Mouse (Mus musculus): ENCODE measurements around the gene Prc1. TPM values are rescaled to one million over a fixed set of nuclear protein-coding genes. Genes with fewer than 3 reads are reported as not detected.

Gene Prc1
- polyA plus RNA-seq, 1 experiment: 1.7 TPM

DNA sequence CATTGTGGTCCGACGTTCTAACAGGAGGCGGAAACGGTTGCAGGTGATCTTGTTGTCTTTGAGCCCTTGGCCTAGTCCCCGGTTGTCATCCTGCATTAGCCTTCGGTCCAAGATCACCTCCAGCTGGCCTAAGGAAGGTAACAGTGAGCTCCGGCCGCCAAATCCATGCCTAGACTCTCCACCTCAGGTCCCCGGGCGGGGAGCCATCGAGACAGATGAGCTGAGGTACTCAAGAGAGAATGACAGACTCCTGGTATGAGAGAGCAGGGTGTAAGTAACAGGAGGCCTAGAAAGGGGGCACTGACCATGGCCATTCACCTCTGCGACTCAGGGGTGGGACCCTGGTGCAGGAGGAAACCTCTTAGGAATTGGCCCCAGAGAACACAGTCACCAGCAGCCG lies 62.1 kb downstream of the Prc1 start:
- DNase-seq: no peak
- Histone ChIP-seq H3K4me3 (ENCODE audit: insufficient read depth, low read depth, low read length) (no peak overlapping the region), H3K36me3 (ENCODE audit: control insufficient read depth, insufficient read depth, low read length) (no peaks in the 10 kb centered on the region), H3K27ac (ENCODE audit: insufficient read depth, low read depth, low read length) (no peak overlapping the region), H3K4me1 (ENCODE audit: control insufficient read depth, insufficient read depth, low read length) (no peaks in the 10 kb centered on the region), H3K27me3 (replicated peaks; ENCODE audit: control insufficient read depth, insufficient read depth, low read length) (no peaks in the 10 kb centered on the region)
- 92% methylated on average over 13 of the region's 13 CpGs for WGBS
- TF ChIP-seq POLR2A (IDR thresholded peaks at IDR 0.05; ENCODE audit: low read depth, low read length) (no peak), CTCF (conservative IDR thresholded peaks at IDR 0.05; ENCODE audit: insufficient read depth, insufficient read length, low read depth, low read length) (no peak)

DNA sequence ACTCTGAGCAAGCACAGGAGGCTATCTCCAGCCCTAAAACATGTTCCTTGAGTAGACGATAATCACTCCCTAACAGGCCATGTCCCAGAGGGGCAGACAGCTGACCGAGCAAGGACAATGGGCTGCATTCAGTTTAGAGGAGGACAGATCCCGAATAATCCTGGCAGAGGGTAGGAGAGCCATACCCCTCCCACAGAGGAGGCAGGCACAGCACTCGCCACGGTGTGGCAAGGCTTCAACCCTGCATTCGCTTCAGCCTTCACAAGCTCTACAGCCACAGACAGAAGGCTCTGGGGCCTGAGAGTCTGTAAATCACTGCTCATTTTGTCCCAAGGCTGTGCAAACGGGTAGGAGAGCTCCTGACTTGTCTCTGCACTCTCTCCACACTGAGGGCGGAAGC lies 62.9 kb downstream of the Prc1 start:
- WGBS: 64% methylated on average over 8 of the region's 8 CpGs
- H3K27ac ChIP-seq (ENCODE audit: insufficient read depth, low read depth, low read length): no peak overlapping the region
- H3K36me3 ChIP-seq (ENCODE audit: control insufficient read depth, insufficient read depth, low read length): no peaks in the 10 kb centered on the region

DNA sequence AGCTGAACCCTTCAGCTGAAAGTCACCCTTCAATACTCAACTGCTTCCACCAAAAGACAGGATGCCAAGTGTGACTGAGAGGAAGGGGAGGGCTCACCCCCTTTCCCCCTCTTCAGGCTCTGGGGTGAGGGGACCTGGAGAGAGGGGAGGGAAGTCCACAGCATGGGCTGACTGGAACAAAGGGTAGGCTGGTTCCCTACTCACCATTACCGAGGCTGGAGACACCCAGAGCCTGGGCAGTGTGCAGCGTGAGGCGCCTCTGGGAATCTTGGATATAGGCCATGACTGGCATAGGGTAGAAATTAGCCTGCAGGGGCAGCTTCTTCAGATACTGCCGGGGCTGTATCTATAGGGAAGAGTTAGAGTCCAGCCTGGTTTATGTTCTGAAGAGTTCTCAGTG lies 63.8 kb downstream of the Prc1 start:
- no peaks in the 10 kb centered on the region for H3K36me3 ChIP-seq (ENCODE audit: control insufficient read depth, insufficient read depth, low read length)
- H3K4me3 ChIP-seq (ENCODE audit: insufficient read depth, low read depth, low read length): no peak overlapping the region
- H3K27me3 ChIP-seq (replicated peaks; ENCODE audit: control insufficient read depth, insufficient read depth, low read length): no peaks in the 10 kb centered on the region
- TF ChIP-seq POLR2A (IDR thresholded peaks at IDR 0.05; ENCODE audit: low read depth, low read length) (no peak), CTCF (conservative IDR thresholded peaks at IDR 0.05; ENCODE audit: insufficient read depth, insufficient read length, low read depth, low read length) (no peak)
- DNase-seq: no peak
- no peak overlapping the region for H3K27ac ChIP-seq (ENCODE audit: insufficient read depth, low read depth, low read length)
- no peaks in the 10 kb centered on the region for H3K4me1 ChIP-seq (ENCODE audit: control insufficient read depth, insufficient read depth, low read length)
- 79% methylated on average over 4 of the region's 4 CpGs for WGBS

More for the DNA sequence above, 62.9 kb downstream of the Prc1 start:
- TF ChIP-seq CTCF (conservative IDR thresholded peaks at IDR 0.05; ENCODE audit: insufficient read depth, insufficient read length, low read depth, low read length) (no peak), POLR2A (IDR thresholded peaks at IDR 0.05; ENCODE audit: low read depth, low read length) (no peak)
- H3K4me1 ChIP-seq (ENCODE audit: control insufficient read depth, insufficient read depth, low read length): no peaks in the 10 kb centered on the region
- no peak for DNase-seq
- H3K4me3 ChIP-seq (ENCODE audit: insufficient read depth, low read depth, low read length): no peak overlapping the region
- no peaks in the 10 kb centered on the region for H3K27me3 ChIP-seq (replicated peaks; ENCODE audit: control insufficient read depth, insufficient read depth, low read length)

DNA sequence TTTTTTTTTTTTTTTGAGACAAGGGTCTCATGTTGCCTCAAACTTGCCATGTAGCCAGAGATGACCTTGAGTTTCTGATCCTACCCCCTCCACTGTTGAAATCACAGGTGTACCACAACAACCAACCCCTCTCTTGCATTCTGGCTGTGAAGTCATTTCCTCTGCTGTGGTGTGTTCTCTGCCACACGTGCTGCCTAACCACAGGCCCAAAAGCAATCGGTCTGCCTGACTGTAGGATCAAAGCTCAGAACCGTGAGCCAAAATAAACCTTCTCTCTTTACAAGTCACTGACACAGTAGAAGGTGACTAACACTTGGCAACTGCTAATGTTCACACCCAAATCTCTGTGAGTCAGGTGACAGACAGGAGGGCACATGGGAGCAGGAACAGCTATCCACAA lies 66.2 kb downstream of the Prc1 start:
- Histone ChIP-seq H3K4me3 (ENCODE audit: insufficient read depth, low read depth, low read length) (no peak overlapping the region), H3K27ac (ENCODE audit: insufficient read depth, low read depth, low read length) (no peak overlapping the region), H3K4me1 (ENCODE audit: control insufficient read depth, insufficient read depth, low read length) (no peaks in the 10 kb centered on the region), H3K36me3 (ENCODE audit: control insufficient read depth, insufficient read depth, low read length) (no peaks in the 10 kb centered on the region), H3K27me3 (replicated peaks; ENCODE audit: control insufficient read depth, insufficient read depth, low read length) (no peaks in the 10 kb centered on the region)
- DNase-seq: no peak
- TF ChIP-seq CTCF (conservative IDR thresholded peaks at IDR 0.05; ENCODE audit: insufficient read depth, insufficient read length, low read depth, low read length) (no peak), POLR2A (IDR thresholded peaks at IDR 0.05; ENCODE audit: low read depth, low read length) (no peak)
- 55% methylated on average over 3 of the region's 3 CpGs for WGBS

DNA sequence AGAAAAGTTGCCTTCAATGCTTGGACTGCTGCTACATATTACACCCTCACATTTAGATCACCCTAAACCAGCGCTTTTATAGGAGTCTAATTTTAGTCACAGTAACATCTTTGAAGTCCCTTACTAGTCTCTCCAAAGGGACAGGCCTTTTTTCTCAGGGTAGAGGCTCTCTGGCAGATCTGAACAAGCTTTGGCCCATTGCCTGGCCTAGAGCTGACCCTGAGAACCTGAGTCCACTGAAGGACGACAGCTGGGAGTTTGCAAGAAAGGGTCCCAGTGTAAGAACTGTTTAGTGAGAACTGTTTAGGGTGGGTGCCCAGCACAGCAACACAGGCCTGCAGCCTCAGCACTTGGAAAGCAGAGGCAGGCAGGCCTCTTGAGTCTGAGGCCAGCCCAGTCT lies 71.5 kb downstream of the Prc1 start:
- no peak for TF ChIP-seq CTCF (conservative IDR thresholded peaks at IDR 0.05; ENCODE audit: insufficient read depth, insufficient read length, low read depth, low read length)
- Histone ChIP-seq H3K36me3 (ENCODE audit: control insufficient read depth, insufficient read depth, low read length) (no peaks in the 10 kb centered on the region), H3K27me3 (replicated peaks; ENCODE audit: control insufficient read depth, insufficient read depth, low read length) (no peaks in the 10 kb centered on the region), H3K4me1 (ENCODE audit: control insufficient read depth, insufficient read depth, low read length) (no peaks in the 10 kb centered on the region), H3K4me3 (ENCODE audit: insufficient read depth, low read depth, low read length) (no peak overlapping the region), H3K27ac (ENCODE audit: insufficient read depth, low read depth, low read length) (no peak overlapping the region)
- WGBS: 56% methylated on average over 2 of the region's 2 CpGs
- DNase-seq: peak; percentile 50

Other genes with a start within 250 kb of the Prc1 start
- gene Idh2, start 179.1 kb upstream of the Prc1 start, polyA plus RNA-seq (2012; rRNA removed): 651 and 688 TPM in 2 replicates
- gene Sema4b, start 107.6 kb upstream of the Prc1 start, polyA plus RNA-seq (2012; rRNA removed): 24.4 and 26.3 TPM in 2 replicates
- gene Cib1, start 61.6 kb upstream of the Prc1 start, polyA plus RNA-seq (2012; rRNA removed): 333 and 344 TPM in 2 replicates
- gene Gdpgp1, start 61.6 kb upstream of the Prc1 start, polyA plus RNA-seq (2012; rRNA removed): 2.4 and 2.6 TPM in 2 replicates
- 1.4 and 1.7 TPM in 2 replicates for gene Ttll13, start 48.1 kb upstream of the Prc1 start, polyA plus RNA-seq (2012; rRNA removed)
- gene Ngrn, start 33.2 kb upstream of the Prc1 start, polyA plus RNA-seq (2012; rRNA removed): 21.6 TPM in 2 replicates
- 8.8 and 10.1 TPM in 2 replicates for gene Vps33b, start 24.8 kb upstream of the Prc1 start, polyA plus RNA-seq (2012; rRNA removed)
- gene Rccd1, start 30.0 kb downstream of the Prc1 start, polyA plus RNA-seq (2012; rRNA removed): 3.7 and 5.3 TPM in 2 replicates
- gene Unc45a, start 46.6 kb downstream of the Prc1 start, polyA plus RNA-seq (2012; rRNA removed): 53.3 and 81.0 TPM in 2 replicates
- 66.3 and 86.4 TPM in 2 replicates for gene Hddc3, start 48.7 kb downstream of the Prc1 start, polyA plus RNA-seq (2012; rRNA removed)
- gene Man2a2, start 76.9 kb downstream of the Prc1 start, polyA plus RNA-seq (2012; rRNA removed): 40.4 and 49.9 TPM in 2 replicates
- gene Fes, start 93.5 kb downstream of the Prc1 start, polyA plus RNA-seq (2012; rRNA removed): 10.0 and 10.8 TPM in 2 replicates
- 145 and 172 TPM in 2 replicates for gene Furin, start 111.0 kb downstream of the Prc1 start, polyA plus RNA-seq (2012; rRNA removed)
- 0.53 and 0.58 TPM in 2 replicates for gene Blm, start 240.7 kb downstream of the Prc1 start, polyA plus RNA-seq (2012; rRNA removed)